Mouse (Mus musculus) neutrophil, adult 5-6 weeks (primary cell): ENCODE data around the gene Sirt4. TPM values are rescaled to one million over a fixed set of nuclear protein-coding genes. Genes with fewer than 3 reads are reported as not detected.
"Not testable (repeated sequence)": the region's sequence is repeated elsewhere in the genome, so short reads cannot be mapped to it uniquely, and the experiment has no call there.

Source experiments
- ATAC-seq: fragments of 151-379, 151-347 bp; 2 replicates; pipeline ENCODE4 v1.8.0; 2017; ENCODE audit warnings: mild to moderate bottlenecking, moderate TSS enrichment; ENCODE audit not compliant: insufficient number of reproducible peaks, poor library complexity, low FRiP score, severe bottlenecking; ENCODE audit errors: extremely low read depth
- total RNA-seq: library from RNA; stranded (forward); fragments of 200-1000 nt; gene quantifications from 2 replicates; pipeline ENCODE4 v1.2.3, GENCODE M21; 2017

The Sirt4 gene
- total RNA-seq, 1 experiment from 2014 or later = 11.3 TPM

- ATAC-seq = no peak
These were observed 35.3 kb downstream of the Sirt4 start for GRCm38 (mm10) chr5:115449247-115449646.

GRCm38 (mm10) chr5:115447108-115447507, 37.4 kb downstream of the Sirt4 start:
- ATAC-seq = no peak

GRCm38 (mm10) chr5:115444130-115444529, 40.4 kb downstream of the Sirt4 start:
- no peak for ATAC-seq

- not testable (repeated sequence) for ATAC-seq
These were observed 41.9 kb downstream of the Sirt4 start for GRCm38 (mm10) chr5:115442663-115443062.

- ATAC-seq = peak; percentile 65
These were observed 43.2 kb downstream of the Sirt4 start for GRCm38 (mm10) chr5:115441205-115441849.

- no peak for ATAC-seq
These were observed 45.9 kb downstream of the Sirt4 start for GRCm38 (mm10) chr5:115438667-115439066.

- no peak for ATAC-seq
These were observed 46.6 kb downstream of the Sirt4 start for GRCm38 (mm10) chr5:115437945-115438315.

- ATAC-seq = no peak
These were observed 47.1 kb downstream of the Sirt4 start for GRCm38 (mm10) chr5:115437242-115437944.

- ATAC-seq = no peak
These were observed 48.0 kb downstream of the Sirt4 start for GRCm38 (mm10) chr5:115436421-115437124.

GRCm38 (mm10) chr5:115435755-115436379, 48.7 kb downstream of the Sirt4 start:
- ATAC-seq = no peak

GRCm38 (mm10) chr5:115434853-115435754, 49.4 kb downstream of the Sirt4 start:
- no peak for ATAC-seq

GRCm38 (mm10) chr5:115434280-115434852, 50.2 kb downstream of the Sirt4 start:
- ATAC-seq = no peak

- ATAC-seq = no peak
These were observed 51.3 kb downstream of the Sirt4 start for GRCm38 (mm10) chr5:115433191-115433590.

GRCm38 (mm10) chr5:115432395-115432794, 52.1 kb downstream of the Sirt4 start:
- ATAC-seq = no peak

- ATAC-seq = no peak
These were observed 52.6 kb downstream of the Sirt4 start for GRCm38 (mm10) chr5:115431898-115432259.

- no peak for ATAC-seq
These were observed 53.2 kb downstream of the Sirt4 start for GRCm38 (mm10) chr5:115431061-115431897.

GRCm38 (mm10) chr5:115430187-115430960, 54.2 kb downstream of the Sirt4 start:
- ATAC-seq = no peak
